Mouse (Mus musculus): Measurements from ENCODE around the gene Abhd2. TPM values are rescaled to one million over a fixed set of nuclear protein-coding genes. Genes with fewer than 3 reads are reported as not detected.

The Abhd2 gene
- polyA plus RNA-seq, 1 experiment from 2014 or later = 14.3 TPM

GRCm38 (mm10) chr7:79247881-79248389 lies 25.1 kb upstream of the Abhd2 start:
- 54% methylated on average over 7 of the region's 7 CpGs for WGBS
- Histone ChIP-seq H3K9ac (no peak overlapping the region), H3K4me3 (no peak overlapping the region), H3K27ac (no peak overlapping the region), H3K36me3 (no peaks in the 10 kb centered on the region), H3K4me1 (0 out of 2 replicates have a peak, but pooled peaks cover 3% of the 10 kb centered on the region), H3K9me3 (replicated peaks) (no peaks in the 10 kb centered on the region), H3K27me3 (no peaks in the 10 kb centered on the region), H3K4me2 (replicated peaks) (no peak overlapping the region)
- no peak for ATAC-seq (ENCODE audit: low FRiP score)

GRCm38 (mm10) chr7:79249581-79249980 lies 23.4 kb upstream of the Abhd2 start:
- ATAC-seq (ENCODE audit: low FRiP score) = no peak
- no peak overlapping the region for H3K9ac ChIP-seq
- 0 out of 2 replicates have a peak, but pooled peaks cover 3% of the 10 kb centered on the region for H3K4me1 ChIP-seq
- H3K27ac ChIP-seq = no peak overlapping the region
- no peaks in the 10 kb centered on the region for H3K27me3 ChIP-seq
- no peaks in the 10 kb centered on the region for H3K9me3 ChIP-seq (replicated peaks)
- 96% methylated on average over 2 of the region's 2 CpGs for WGBS
- H3K36me3 ChIP-seq = no peaks in the 10 kb centered on the region
- H3K4me2 ChIP-seq (replicated peaks) = no peak overlapping the region
- H3K4me3 ChIP-seq = no peak overlapping the region

- H3K9me3 ChIP-seq (replicated peaks) = no peaks in the 10 kb centered on the region
- 87% methylated on average over 3 of the region's 3 CpGs for whole genome bisulfite sequencing
Measured at GRCm38 (mm10) chr7:79254248-79254888, 18.6 kb upstream of the Abhd2 start.

GRCm38 (mm10) chr7:79255350-79255749 lies 17.6 kb upstream of the Abhd2 start:
- ATAC-seq (ENCODE audit: low FRiP score) = no peak
- no peak overlapping the region for H3K4me3 ChIP-seq
- H3K27me3 ChIP-seq = no peaks in the 10 kb centered on the region
- H3K36me3 ChIP-seq = no peaks in the 10 kb centered on the region
- H3K9me3 ChIP-seq (replicated peaks) = no peaks in the 10 kb centered on the region
- 90% methylated on average over 7 of the region's 7 CpGs for WGBS
- no peak overlapping the region for H3K27ac ChIP-seq
- H3K4me2 ChIP-seq (replicated peaks) = no peak overlapping the region
- no peaks in the 10 kb centered on the region for H3K4me1 ChIP-seq
- H3K9ac ChIP-seq = no peak overlapping the region

More at GRCm38 (mm10) chr7:79254248-79254888, 18.6 kb upstream of the Abhd2 start:
- Histone ChIP-seq H3K36me3 (no peaks in the 10 kb centered on the region), H3K4me2 (replicated peaks) (no peak overlapping the region), H3K27me3 (no peaks in the 10 kb centered on the region), H3K9ac (no peak overlapping the region), H3K4me1 (no peaks in the 10 kb centered on the region), H3K27ac (no peak overlapping the region), H3K4me3 (no peak overlapping the region)
- ATAC-seq (ENCODE audit: low FRiP score) = no peak

- Histone ChIP-seq H3K4me1 (no peaks in the 10 kb centered on the region), H3K4me2 (replicated peaks) (no peak overlapping the region), H3K27me3 (no peaks in the 10 kb centered on the region), H3K4me3 (no peak overlapping the region), H3K9me3 (replicated peaks) (no peaks in the 10 kb centered on the region), H3K27ac (no peak overlapping the region), H3K9ac (no peak overlapping the region), H3K36me3 (no peaks in the 10 kb centered on the region)
- ATAC-seq (ENCODE audit: low FRiP score) = no peak
- 85% methylated on average over 10 of the region's 10 CpGs for WGBS
Measured at GRCm38 (mm10) chr7:79255752-79256151, 17.2 kb upstream of the Abhd2 start.

- no peaks in the 10 kb centered on the region for H3K9me3 ChIP-seq (replicated peaks)
- no peak overlapping the region for H3K4me3 ChIP-seq
- ATAC-seq (ENCODE audit: low FRiP score) = no peak
- H3K27me3 ChIP-seq = no peaks in the 10 kb centered on the region
- no peaks in the 10 kb centered on the region for H3K36me3 ChIP-seq
- H3K9ac ChIP-seq = no peak overlapping the region
- no peak overlapping the region for H3K27ac ChIP-seq
- no peaks in the 10 kb centered on the region for H3K4me1 ChIP-seq
- WGBS = 91% methylated on average over 4 of the region's 4 CpGs
- H3K4me2 ChIP-seq (replicated peaks) = no peak overlapping the region
Measured at GRCm38 (mm10) chr7:79256716-79257115, 16.3 kb upstream of the Abhd2 start.

- Histone ChIP-seq H3K27me3 (no peaks in the 10 kb centered on the region), H3K4me1 (no peaks in the 10 kb centered on the region), H3K4me3 (no peak overlapping the region), H3K9ac (no peak overlapping the region), H3K27ac (no peak overlapping the region), H3K4me2 (replicated peaks) (no peak overlapping the region), H3K36me3 (no peaks in the 10 kb centered on the region), H3K9me3 (replicated peaks) (no peaks in the 10 kb centered on the region)
- WGBS = 87% methylated on average over 10 of the region's 10 CpGs
- no peak for ATAC-seq (ENCODE audit: low FRiP score)
Measured at GRCm38 (mm10) chr7:79258981-79259542, 13.9 kb upstream of the Abhd2 start.

GRCm38 (mm10) chr7:79262478-79262877 lies 10.5 kb upstream of the Abhd2 start:
- Histone ChIP-seq H3K4me2 (replicated peaks) (no peak overlapping the region), H3K27ac (no peak overlapping the region), H3K4me3 (no peak overlapping the region), H3K4me1 (0 out of 2 replicates have a peak, but pooled peaks cover 3% of the 10 kb centered on the region), H3K9me3 (replicated peaks) (no peaks in the 10 kb centered on the region), H3K27me3 (no peaks in the 10 kb centered on the region), H3K36me3 (no peaks in the 10 kb centered on the region), H3K9ac (no peak overlapping the region)
- 69% methylated on average over 8 of the region's 8 CpGs for WGBS
- no peak for ATAC-seq (ENCODE audit: low FRiP score)

- Histone ChIP-seq H3K27ac (no peak overlapping the region), H3K9me3 (replicated peaks) (no peaks in the 10 kb centered on the region), H3K36me3 (no peaks in the 10 kb centered on the region), H3K4me2 (replicated peaks) (no peak overlapping the region), H3K4me3 (no peak overlapping the region), H3K4me1 (0 out of 2 replicates have a peak, but pooled peaks cover 3% of the 10 kb centered on the region), H3K27me3 (no peaks in the 10 kb centered on the region), H3K9ac (no peak overlapping the region)
- WGBS = 92% methylated on average over 3 of the region's 3 CpGs
- no peak for ATAC-seq (ENCODE audit: low FRiP score)
Measured at GRCm38 (mm10) chr7:79263776-79264175, 9.2 kb upstream of the Abhd2 start.

- Histone ChIP-seq H3K9ac (no peak overlapping the region), H3K27me3 (no peaks in the 10 kb centered on the region), H3K27ac (no peak overlapping the region), H3K9me3 (replicated peaks) (no peaks in the 10 kb centered on the region), H3K4me2 (replicated peaks) (no peak overlapping the region), H3K4me1 (0 out of 2 replicates have a peak, but pooled peaks cover 3% of the 10 kb centered on the region), H3K4me3 (no peak overlapping the region), H3K36me3 (no peaks in the 10 kb centered on the region)
- ATAC-seq (ENCODE audit: low FRiP score) = no peak
- 70% methylated on average over 4 of the region's 4 CpGs for WGBS
Measured at GRCm38 (mm10) chr7:79266228-79266627, 6.8 kb upstream of the Abhd2 start.

GRCm38 (mm10) chr7:79267690-79268388 lies 5.2 kb upstream of the Abhd2 start:
- Histone ChIP-seq H3K4me2 (replicated peaks) (no peak overlapping the region), H3K27ac (no peak overlapping the region), H3K4me1 (peaks cover 8% of the 10 kb centered on the region; the same call in 1 of the 2 replicates), H3K4me3 (no peak overlapping the region), H3K27me3 (no peaks in the 10 kb centered on the region), H3K9ac (no peak overlapping the region), H3K9me3 (replicated peaks) (no peaks in the 10 kb centered on the region), H3K36me3 (no peaks in the 10 kb centered on the region)
- WGBS = 48% methylated on average over 7 of the region's 7 CpGs
- no peak for ATAC-seq (ENCODE audit: low FRiP score)

- Histone ChIP-seq H3K4me3 (no peak overlapping the region), H3K9me3 (replicated peaks) (no peaks in the 10 kb centered on the region), H3K36me3 (no peaks in the 10 kb centered on the region), H3K9ac (no peak overlapping the region), H3K4me2 (replicated peaks) (no peak overlapping the region), H3K27ac (no peak overlapping the region), H3K27me3 (no peaks in the 10 kb centered on the region), H3K4me1 (peaks cover 11% of the 10 kb centered on the region; the same call in 1 of the 2 replicates)
- 89% methylated on average over 8 of the region's 8 CpGs for WGBS
- no peak for ATAC-seq (ENCODE audit: low FRiP score)
Measured at GRCm38 (mm10) chr7:79268897-79269296, 4.1 kb upstream of the Abhd2 start.

All from hindbrain, embryonic 12.5 days (tissue).